Comparison of ENCODE assay signal across 9 mouse cellular contexts in genomic region chr19:16436335-16437169, GRCm38 (mm10). TPM values are rescaled to one million over a fixed set of nuclear protein-coding genes. Genes with fewer than 3 reads are reported as not detected.
DNase-seq lines count a peak whose midpoint lies in the region; ATAC-seq lines count a peak whose summit lies in the region.
"Had no signal": no experiment of that assay in that cellular context is flagged by ENCODE, and none has a peak within 500 bp of the region (broad histone marks: within the 10 kb centered on the region; RNA-seq: fewer than 3 reads in every experiment).

No protein-coding gene starts in this region.

- peak overlapping the region; percentile 58 for H3K4me3 ChIP-seq in heart, embryonic 16.5 days (ENCODE audit: low read length)
- peak overlapping the region; percentile 53 for H3K4me3 ChIP-seq in stomach, embryonic 16.5 days (replicated peaks; ENCODE audit: low read length)
- H3K4me3 ChIP-seq: myocyte had no signal

- no peak for ATAC-seq in heart, embryonic 16.5 days (replicated peaks; ENCODE audit: extremely low read depth, insufficient read depth, low FRiP score)
- ATAC-seq in megakaryocyte, adult 5-6 weeks (ENCODE audit: poor library complexity, severe bottlenecking) = peak; percentile 26
- ATAC-seq in stomach, embryonic 16.5 days (ENCODE audit: insufficient read depth, low FRiP score) = no peak

- H3K36me3 ChIP-seq in heart, embryonic 16.5 days (ENCODE audit: control insufficient read depth, insufficient read depth) = no peaks in the 10 kb centered on the region
- H3K36me3 ChIP-seq in stomach, embryonic 16.5 days (ENCODE audit: control insufficient read depth, insufficient read depth, low read length) = no peaks in the 10 kb centered on the region

- peaks cover 23% of the 10 kb centered on the region for H3K27me3 ChIP-seq in heart, embryonic 16.5 days (ENCODE audit: control insufficient read depth, insufficient read depth, low read length)
- H3K27me3 ChIP-seq in stomach, embryonic 16.5 days (ENCODE audit: control insufficient read depth, insufficient read depth, low read length) = no peaks in the 10 kb centered on the region

- DNase-seq in spleen, postnatal 4 days (ENCODE audit: low spot score in 2 of 2) = peak; percentile 19 to 68
- DNase-seq in spleen, postnatal 36 days (ENCODE audit: low spot score in 2 of 2) = no peak
- DNase-seq in embryo, embryonic 10.5 days (ENCODE audit: low spot score) = peak; percentile 68
- peak; percentile 33 to 47 for DNase-seq in kidney, postnatal 25 days
- DNase-seq in urinary bladder, postnatal 36 days (ENCODE audit: low spot score in 2 of 2) = no peak

- peak overlapping the region; percentile 80 for H3K4me2 ChIP-seq in heart, embryonic 16.5 days (ENCODE audit: low read depth, low read length)
- H3K4me2 ChIP-seq in stomach, embryonic 16.5 days (ENCODE audit: low read depth, low read length) = peak overlapping the region; percentile 90

- peak overlapping the region; percentile 64 for H3K9ac ChIP-seq in heart, embryonic 16.5 days (ENCODE audit: low read length)
- peak overlapping the region; percentile 68 for H3K9ac ChIP-seq in stomach, embryonic 16.5 days (ENCODE audit: low read length)

- H3K4me1 ChIP-seq in heart, embryonic 16.5 days (ENCODE audit: control insufficient read depth, insufficient read depth, low read length) = peaks cover 22% of the 10 kb centered on the region
- peaks cover 24% of the 10 kb centered on the region; the same call in 1 of the 2 replicates for H3K4me1 ChIP-seq in stomach, embryonic 16.5 days (ENCODE audit: control insufficient read depth, insufficient read depth, low read length)

- no peak overlapping the region for H3K27ac ChIP-seq in heart, embryonic 16.5 days (ENCODE audit: low read length)
- H3K27ac ChIP-seq in stomach, embryonic 16.5 days (ENCODE audit: low read length) = peak overlapping the region; percentile 28

- no peaks in the 10 kb centered on the region for H3K9me3 ChIP-seq in heart, embryonic 16.5 days (replicated peaks; ENCODE audit: control insufficient read depth, low read length)
- no peaks in the 10 kb centered on the region for H3K9me3 ChIP-seq in stomach, embryonic 16.5 days (replicated peaks; ENCODE audit: control insufficient read depth, low read length)

- 5% methylated on average over 60 of the region's 61 CpGs for WGBS in heart, embryonic 16.5 days
- 6% methylated on average over 61 of the region's 61 CpGs for WGBS in stomach, embryonic 16.5 days

RNA-seq across cellular contexts. Expression of gene Gna14, which starts 1.0 kb away (rescaled TPM):
- polyA plus RNA-seq in heart, embryonic 16.5 days (2015; fragmentation: Nextera tagmentation; extraction: Ambion mirVana) = 1.3 and 2.3 TPM in 2 replicates
- 1.2 and 2.3 TPM in 2 replicates for total RNA-seq in megakaryocyte, adult 5-6 weeks (2015)
- 0.45 and 1.4 TPM in 2 replicates for total RNA-seq in megakaryocyte, adult 5-6 weeks (2017)
- 13.7 and 14.3 TPM in 2 replicates for polyA plus RNA-seq in stomach, embryonic 16.5 days (2015; fragmentation: Nextera tagmentation; extraction: Ambion mirVana)

Comparison
In these comparisons a context has a peak if more than half of its experiments do, and no peak if none do; other contexts are left out.
1. DNase-seq: peak in spleen, postnatal 4 days (2 of 2), embryo, embryonic 10.5 days (single experiment) and kidney, postnatal 25 days (2 of 2); none in spleen, postnatal 36 days (0 of 2) and urinary bladder, postnatal 36 days (0 of 2).